Mouse (Mus musculus) adipocyte (in vitro differentiated cells): Measurements from ENCODE around the gene Twf1.
A peak's percentile ranks its signal among the peaks of the same experiment; 100 is the strongest.

Experiments used
- DNase-seq: peaks from one replicate; pipeline ENCODE4 v3.0.0-alpha.2; 2016; ENCODE audit warnings: low spot score

Gene Twf1

DNA sequence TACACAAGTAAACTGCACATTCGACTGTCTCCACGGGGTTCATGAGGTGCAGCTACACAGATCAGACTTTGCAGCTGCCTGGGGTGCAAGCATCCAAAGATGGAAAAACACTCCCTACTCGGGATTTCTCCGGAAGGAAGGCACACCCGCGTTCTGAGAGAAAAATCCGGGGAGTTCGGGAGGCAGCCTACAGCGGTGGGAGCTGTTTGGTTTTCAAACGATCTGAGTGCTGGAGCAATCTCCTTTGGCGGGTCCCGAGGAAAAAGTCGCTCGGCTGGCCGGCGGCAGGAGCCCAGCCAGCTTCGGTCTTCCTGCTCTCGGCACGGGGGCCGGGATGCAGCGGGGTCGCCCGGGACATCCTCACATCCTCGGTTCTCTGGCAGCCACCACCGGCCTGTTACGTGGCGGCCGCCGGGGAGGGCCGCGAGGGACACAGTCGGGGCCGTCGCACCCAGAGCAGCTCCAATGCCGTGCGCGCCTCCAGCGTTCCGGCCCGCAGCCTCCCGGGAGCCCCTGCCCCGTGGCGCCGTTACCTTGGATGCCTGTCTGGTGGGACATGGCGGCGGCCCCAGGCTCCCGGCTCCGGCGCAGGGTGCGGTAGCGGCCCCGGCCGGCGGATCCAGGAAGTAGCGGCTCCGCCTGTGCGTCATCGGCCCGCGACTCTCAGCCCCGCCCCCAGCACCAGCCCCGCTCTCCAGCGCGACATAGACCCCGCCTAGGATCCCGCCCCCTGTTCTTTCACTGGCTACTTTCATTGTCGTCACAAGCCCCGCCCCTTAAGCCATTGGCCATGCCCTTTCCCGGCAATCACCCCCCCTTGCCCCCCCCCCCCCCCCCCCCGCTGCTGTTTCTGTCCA, at the start of gene Twf1:
Gene Twf1 (minus strand): TSS at position 671 of the 857 bp plus-strand sequence.
- DNase-seq = peak; percentile 99

DNA sequence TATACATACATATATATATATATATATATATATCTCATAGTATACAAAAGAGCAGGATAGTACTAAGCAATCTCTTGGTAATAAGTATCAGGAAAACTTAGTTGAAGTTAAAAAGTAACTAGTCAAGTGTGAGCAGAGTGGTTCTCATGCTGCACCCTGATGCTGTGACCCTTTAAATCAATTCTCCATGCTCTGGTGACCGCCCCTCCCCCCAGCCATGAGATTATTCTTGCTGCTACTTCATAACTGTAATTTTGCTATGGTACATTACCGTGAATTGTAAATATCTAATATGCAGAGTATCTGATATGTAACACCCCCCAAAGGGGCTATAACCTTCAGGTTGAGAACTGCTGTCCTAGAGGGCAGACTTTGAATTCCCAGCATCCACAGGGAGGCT, 49.4 kb upstream of the Twf1 start:
- DNase-seq = no peak

DNA sequence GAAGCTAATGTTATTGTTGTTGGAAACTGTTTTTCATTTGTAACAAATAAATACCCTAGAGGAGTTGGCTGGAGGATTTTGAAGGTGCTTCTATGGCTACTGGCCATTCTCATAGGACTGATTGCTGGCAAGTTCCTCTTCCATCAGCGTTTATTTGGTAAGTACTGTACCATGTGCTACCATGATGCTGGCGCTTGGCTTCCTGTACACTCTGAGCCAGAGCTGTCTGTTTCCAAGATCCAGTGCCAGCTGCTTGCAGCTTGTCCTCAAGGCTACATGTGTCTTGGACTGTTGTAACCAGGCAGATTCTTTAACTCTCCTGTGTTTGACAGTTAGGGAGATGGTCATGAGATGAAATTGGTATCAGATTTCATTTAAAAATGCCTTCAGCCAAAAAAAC, 48.5 kb upstream of the Twf1 start:
- DNase-seq = peak; percentile 20

DNA sequence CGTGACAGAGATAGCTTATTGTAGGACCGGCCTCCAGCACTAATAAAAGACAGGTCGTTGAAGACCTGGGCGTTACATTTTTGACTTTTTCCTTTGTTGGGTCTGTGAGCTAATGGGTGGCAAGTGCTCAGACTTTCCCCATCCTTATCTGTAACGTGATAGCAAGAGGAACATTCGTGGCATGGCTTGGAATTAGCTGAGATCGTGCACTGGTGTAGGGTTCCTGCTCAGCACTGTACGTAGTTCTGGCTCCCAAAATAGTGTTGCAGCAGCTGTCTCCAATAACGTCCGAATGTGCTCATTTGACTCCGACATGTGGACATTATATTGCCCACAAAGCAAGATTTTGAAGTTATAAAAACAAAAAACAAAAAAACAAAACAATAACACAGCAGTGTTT, 44.8 kb upstream of the Twf1 start:
- DNase-seq = no peak

DNA sequence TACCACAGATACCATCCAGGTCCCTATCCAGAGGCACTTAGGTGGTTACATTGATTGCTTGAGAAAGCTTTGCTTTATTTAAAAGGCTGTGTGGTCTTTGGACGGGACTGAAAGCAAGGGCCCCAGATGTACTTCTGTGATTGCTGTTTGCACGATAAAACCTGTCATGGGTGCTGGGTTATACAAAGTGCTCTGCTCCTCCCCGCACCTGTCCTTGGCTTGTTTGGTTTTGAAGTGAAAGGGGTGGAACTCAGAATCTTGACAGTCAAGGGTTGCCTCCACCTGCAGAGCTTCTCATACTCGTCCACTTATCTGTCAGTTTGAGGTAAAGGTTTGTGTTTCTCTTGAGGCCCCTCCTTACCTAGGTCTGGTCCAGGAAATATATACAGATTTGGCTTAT, 40.9 kb upstream of the Twf1 start:
- DNase-seq = no peak

DNA sequence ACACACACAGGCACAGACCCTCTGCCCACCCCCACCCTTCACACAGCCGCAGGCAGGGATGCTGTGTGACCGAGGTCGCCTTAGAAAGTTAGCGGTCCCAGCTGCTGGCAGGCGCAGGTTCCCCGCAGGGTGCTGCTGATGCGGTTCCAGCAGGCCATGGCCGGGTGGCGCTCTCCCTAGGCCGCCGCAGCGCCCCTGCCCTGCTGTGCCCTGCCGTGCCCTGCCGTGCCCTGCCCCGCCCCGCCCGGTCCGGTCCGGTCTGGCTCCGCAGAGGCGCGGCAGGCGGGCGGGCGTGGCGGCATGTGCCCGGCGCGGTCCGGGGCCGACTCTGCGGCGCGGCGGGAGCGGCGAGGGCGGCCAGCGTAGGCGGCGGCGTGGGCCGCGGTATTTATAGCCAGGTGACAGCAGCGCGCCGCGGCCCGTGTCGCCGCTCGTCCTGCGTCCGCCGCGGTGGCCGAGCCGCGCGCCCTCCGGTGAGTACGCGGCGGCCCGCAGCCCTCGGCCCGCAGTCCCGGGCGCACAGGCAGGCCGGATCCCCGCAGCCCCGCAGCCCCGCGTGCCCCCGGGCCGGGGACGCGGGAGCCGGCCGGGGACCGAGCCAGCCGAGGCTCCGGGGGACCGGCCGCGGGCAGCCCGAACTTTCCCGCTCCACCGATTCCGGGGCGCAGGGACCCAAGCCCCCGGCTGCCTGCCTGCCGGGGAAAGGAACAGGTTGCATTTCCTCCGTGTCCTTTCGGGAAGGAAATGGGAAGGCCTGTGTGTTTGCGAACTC, 39.3 kb upstream of the Twf1 start, which contains the start of gene Tmem117:
Gene Tmem117 (plus strand): TSS at position 403 of the 772 bp plus-strand sequence.
- no peak for DNase-seq

DNA sequence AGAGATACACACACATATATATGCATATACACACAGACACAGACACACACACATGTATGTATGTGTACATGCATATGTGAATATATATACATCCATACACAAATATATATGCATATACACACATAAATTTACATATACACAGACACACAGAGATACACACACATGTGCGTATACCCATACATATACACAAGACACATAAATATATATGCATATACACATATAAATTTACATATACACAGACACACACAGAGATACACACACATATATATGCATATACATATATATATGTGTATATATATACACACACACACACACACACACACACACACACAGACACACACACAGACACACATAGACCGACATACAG, 38.8 kb upstream of the Twf1 start:
- no peak for DNase-seq

DNA sequence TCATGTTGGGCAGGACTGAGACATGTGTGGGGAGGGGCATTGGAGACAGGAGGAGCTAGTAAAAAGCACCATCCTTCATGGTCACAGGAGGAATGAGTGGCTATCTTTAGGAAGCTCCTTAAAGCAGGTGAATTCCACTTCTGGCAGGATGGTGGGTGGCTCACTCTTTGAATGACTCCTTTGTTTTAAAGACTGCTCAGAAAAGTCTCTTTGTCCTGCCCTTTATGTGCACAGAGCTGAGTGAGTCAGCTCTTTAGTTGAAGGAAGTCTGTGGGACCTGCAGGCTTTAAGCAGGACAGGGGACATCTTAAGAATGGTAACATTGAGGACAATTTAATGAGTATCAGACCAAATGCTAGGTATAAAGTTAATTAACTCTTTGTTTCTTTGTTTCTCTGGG, 31.2 kb upstream of the Twf1 start:
- no peak for DNase-seq

DNA sequence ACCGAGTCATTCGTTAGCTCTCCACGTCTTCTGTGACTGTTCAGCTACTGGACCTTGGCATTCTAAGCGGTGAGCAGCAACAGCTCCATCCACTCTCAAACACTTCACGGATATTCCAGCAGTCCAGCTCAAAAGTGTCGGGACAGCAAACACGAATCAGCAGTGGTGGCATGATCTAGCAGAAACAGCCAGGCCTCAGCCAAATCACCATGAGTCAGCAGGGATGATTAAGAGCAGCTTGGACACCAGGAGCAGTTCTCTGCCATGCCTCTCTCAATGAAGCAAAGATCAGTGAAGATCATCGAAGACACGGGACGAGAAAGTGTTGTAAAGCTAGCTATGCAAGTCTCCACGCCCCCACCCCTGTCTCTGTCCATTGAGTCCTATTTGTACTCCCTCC, 26.3 kb upstream of the Twf1 start:
- DNase-seq = no peak

DNA sequence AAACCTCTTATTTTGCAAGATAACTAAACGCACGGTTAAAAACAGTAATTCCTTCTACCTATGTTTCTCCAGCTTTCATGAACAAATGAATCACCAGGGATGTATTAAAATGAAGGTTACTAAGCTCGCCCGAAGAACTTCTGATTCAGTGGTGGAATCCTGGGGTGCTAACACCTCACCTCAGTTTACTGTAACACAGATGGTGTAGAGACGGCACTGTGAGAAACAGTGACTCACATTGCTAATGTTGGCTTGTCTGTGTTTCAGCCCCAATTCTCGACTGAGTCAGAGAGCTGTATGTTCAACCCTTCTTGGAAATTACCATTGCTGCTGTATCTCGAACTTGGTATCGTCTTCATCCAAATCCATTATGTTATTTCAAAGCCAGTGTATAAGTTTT, 18.1 kb upstream of the Twf1 start:
- no peak for DNase-seq

DNA sequence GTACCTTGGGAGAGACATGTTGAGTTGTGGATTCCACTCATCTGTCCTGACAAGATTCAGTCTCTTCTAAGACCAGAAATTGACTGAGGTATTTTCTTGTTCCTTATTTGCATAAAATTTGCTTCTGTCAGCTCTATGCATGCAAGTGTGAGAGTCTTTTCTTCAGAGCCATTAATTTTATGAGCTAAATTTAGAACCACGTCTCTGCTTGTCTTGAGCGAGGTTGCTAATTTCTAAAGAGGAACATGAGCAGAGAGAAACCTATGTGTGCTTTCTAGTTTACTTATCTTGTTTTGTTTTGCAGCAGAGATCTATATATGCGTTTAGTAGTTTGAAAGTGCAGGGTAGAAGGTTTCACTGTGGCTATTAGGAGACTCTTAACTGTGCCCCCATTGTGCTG, 12.8 kb upstream of the Twf1 start:
- no peak for DNase-seq

DNA sequence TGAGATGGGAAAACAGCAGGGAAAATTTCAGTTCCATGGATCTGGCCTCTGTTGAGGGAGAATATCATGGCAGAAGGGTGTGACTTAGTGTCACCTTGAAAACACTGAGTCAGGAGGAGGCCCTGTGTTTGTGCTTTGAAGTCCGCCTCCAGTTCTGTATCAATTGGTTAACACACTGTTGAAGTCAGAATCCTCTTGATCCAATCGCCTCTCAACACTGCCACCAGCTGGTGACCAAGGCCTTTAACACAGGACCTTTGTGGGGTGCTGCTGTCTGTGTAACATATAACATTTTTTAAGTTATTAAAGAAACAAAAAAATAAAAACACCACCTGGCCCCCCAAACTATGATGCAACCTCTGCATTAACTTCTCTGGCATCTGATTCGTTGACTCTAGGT, 11.7 kb upstream of the Twf1 start:
- DNase-seq = peak; percentile 79

DNA sequence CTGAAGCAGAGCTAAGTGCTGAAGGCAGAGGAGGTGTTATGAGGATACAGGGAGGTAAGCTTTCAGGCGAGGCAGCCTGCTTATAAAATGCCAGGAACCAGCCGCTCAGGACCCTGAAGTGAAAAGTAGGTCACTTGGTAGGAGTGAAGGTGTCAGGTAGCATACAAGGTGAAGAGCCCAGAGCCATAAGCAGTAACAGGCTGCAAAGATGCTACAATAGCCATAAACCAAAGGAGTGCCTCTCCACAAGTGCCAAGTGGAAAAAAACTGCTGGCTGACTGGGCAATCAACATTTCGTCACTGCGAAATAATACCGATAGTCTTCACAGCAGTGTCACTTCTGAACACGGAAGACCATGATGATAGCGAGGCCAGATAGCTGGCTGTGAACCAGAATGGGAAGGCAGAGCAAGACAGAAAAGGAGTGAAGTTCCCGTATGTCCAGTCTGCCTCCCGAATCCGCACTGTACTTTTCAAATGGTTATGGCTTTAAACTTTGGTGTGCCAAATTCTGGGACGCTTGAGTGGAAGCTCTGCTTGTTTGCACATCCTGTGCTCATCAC, 10.5 kb upstream of the Twf1 start:
- no peak for DNase-seq

DNA sequence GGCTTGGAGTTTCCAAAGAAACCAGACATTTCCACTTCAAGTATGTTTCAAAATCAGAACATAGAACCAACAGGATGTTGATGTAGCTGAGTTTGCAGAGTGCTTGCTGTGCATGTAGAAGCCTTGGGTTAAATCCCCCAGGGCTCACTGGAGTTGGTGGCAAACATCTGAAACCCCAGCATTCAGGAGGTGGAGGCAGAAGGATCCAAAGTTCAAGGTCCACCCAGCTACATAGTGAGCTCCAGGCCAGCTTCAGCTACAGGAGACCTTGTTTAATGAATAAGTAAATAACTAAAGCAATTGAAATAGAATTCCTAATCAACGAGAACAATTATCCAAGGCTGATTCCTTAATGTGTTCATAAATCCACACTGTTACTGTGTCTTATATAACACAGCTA, 3.9 kb upstream of the Twf1 start:
- no peak for DNase-seq

DNA sequence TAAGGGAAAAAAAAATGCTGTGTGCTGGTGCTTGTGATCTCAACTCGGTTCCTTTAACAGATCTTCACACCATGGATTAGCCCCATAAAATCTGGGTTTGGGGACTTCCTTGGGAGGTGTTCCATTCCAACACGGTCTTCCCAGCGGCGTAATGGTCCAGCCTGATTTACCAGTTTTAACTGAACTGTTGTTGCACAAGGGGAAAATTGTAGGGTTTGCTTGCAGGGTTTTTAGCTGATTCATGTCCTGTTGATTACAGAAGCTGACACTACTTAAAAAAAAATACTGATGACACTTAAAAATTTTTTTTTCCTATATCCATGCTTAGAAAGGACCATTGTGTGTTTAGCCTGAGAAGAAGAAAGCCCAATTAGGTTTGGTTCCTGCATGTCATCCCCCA, 1.7 kb upstream of the Twf1 start:
- no peak for DNase-seq

DNA sequence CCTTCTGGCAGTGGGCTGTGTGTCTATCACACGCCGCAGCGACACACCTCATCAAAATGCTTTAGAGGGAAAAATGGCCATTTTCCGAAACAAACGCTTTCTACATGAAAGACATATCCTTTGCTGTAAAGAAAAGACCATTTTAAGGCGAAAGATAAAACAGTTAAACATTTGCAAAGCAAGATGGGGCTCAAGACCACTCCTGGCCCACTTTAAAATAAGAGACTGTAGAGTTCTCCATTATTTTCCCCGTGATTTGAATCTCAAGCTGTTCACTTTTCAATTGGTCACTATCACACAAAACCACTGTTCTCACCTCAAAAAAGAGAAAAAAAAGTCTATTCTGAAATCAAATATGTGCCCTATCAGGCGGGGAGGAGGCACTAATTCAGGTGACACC, 394 bp upstream of the Twf1 start:
- no peak for DNase-seq

DNA sequence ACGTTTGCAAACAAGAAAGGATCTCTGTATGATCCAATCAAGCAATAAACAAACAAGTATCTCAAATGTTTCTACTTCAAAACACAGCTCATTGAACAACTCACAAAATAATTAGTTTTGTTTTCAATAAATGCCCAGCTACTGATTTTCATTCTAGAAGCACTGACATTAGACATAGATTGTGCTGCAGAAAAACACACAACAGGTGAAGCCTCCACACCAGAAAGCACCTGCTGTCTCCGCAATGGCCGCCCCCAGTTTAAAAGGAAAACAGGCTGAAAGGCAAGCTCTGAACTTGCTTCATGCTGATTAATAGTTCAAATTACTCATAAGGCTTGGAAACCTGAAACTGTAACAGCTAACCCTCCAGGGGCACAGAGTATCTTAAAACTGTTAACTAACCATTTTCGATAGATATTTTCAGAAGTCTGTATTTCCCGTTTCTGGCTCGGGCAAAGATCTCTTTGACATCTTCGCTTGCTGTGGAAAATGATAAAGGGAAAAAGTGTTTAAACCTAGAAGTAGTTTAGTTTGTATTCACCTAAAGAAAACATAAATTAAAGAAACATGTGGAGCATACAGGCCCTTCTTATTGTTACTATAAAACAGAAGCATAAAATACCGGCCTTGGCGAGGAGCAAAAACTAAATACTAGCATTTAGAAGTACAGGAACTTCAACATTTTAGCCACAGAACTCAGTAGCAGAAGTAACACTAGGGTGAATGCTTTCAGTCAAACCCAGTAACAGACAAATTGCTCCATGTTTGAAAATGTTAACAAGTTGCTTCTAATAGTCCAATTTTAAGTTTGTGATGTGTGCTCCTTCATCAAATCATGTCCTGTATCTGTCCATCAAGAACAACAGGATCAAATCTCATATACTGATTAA, 1.6 kb downstream of the Twf1 start:
- no peak for DNase-seq

DNA sequence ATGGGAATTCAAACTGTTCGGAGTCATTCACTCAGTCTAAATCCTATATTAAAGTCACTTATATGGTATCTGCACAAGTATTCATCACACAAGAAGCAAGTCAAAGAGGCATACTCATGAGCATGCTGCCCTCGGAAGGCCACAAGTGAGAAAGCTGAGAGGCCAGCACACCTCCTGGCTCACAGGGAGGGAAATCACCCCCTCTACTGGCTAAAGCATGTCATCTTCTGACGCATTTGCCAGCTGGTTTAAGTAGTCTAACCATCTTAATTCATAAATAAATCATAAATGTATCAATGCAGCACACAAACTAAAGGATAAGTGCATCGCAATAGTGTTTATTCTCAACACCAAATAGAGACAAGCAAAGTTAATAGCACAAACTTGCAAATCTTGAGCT, 5.0 kb downstream of the Twf1 start:
- peak; percentile 44 for DNase-seq

DNA sequence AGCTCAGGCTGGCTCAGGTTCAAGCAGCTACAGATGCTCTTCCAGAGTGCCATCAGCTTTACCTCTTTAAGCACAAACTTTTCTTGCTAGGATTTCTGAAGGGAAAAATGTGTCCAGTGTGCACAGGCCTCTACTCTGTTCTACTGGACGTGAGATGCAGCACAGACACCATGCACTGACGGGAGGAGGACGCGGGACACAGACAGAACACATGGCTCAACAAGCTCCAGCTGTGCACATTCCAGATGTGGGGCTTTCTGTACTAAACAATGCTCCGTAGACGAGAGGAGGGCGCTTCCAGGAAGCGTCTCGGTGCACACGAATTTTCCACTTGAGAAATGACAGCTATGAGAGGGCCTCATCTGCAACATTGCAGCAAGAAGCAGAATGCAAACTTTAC, 6.5 kb downstream of the Twf1 start:
- DNase-seq = no peak

DNA sequence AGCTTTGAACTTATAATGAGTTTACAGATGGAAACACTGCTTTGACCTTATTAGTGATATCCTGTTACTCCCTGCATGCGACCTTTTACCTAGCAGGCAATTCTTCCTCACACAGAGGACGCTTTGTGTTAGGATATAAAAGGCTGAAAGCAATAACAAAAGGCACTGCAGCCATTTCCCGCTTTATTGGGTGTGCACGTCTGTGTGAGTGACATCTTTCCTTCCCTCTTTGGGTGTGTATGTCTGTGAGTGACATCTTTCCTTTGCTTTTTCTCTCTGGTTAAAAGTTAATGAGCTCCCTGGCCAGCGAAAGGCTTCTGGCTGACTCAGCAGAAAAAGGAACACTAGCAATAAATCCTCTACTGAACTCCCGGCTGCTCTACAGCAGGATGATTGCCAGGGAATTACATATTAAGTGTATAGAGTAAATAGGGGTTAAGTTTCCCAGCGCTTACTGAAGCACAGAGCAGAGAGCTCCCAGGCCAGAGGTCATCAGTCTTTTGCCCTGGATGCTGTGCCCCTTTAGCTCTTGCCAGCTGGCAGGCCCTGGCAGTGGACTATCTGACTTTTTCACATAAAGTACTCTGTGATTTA, 7.6 kb downstream of the Twf1 start:
- peak; percentile 93 for DNase-seq

DNA sequence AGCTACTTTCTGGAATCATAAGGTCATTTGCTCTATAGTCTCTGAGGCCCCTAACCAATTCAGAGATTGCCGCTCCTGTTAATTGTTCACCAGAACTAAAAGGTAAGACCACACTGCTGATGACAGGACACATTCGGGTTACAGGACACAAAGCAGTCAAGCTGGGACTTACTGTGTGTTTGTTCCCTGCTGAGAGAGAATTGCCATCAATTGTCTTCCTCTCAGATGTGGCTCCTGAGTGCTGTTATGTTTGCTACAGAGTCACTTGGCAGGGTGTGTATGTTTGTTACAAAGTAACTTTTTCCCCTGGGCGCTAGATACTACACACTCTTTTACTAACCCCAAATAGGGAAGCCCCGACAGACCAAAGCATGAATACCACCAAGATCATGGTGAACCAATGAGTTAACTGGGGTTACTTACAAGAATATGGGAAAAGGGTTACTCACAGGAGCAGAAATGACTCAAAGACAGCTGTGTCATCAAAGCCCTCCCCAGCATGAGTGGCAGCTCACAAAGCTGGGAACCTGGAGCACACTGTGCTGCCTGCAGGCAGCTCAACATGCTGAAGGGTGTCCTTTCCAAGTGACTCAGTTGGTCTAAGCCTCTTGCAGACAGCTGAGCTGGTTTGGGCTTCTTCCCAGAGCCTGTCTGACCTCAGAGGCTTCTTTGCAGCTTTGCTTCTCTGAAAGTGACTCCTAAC, 15.0 kb downstream of the Twf1 start:
- DNase-seq = peak; percentile 57
